Mouse (Mus musculus): ENCODE results near the gene ccdc198.
A peak's percentile ranks its signal among the peaks of the same experiment; 100 is the strongest.
"Not testable (repeated sequence)": the region's sequence is repeated elsewhere in the genome, so short reads cannot be mapped to it uniquely, and the experiment has no call there.

The ccdc198 gene

DNA sequence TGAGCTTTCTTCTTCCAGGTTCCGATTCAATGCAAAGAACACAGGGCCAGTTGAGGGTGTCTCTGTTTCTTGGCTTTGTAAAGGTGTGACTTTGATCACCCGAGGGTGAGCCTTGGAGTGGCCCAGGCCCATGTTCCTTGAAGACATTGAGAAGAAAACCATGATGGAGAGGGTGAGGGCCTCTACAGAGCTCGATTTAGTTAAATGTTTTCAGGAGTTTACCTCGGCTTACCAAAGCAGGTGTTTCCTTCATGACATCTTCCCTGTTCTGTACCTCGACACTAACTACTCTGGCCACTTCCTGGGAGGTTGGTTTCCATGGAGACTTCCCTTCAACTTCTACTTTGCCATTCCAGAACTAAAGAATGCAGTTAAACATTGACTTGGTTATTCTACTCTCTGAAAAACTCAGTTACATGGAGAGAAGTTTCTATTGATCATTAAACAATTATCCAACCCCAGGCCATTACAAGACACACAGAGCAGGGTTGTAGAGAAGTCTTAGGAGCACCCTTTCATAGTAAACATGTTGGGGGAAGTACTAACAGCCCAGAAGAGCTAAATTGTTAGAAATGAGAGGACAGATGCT lies at the start of gene ccdc198:
ccdc198 (minus strand) TSS at position 349 of the 589 bp plus-strand sequence.
- no peak for DNase-seq

DNA sequence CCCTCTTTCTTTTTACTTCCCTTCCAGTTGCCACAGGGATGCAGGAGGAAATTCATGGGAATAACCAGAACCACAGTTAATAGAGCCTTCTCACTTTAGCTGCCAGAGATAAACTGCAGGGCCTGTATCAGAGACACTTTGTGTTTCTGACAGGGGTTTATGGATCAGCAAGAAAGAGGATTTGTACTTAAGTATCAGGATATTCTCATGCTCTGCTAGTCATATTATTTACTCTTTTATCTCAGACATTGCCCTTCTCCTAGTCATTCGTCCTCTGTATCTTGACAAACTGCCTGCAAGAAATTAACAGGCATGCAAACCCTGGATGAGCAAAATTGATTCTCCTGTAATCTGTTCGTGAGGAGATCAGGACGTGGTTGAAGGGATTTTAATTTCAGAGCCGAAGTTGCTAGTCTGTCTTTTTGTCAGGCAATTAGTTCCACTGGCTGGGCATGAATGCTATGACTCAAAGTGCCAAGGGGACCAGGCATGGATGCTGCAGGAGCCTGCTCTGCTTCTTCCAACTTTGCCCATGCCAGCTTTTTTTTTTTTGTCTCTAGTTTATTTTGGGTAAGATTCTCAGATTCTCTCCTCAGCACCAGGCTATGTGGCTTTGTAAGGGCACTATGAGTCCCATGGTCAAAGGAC lies 48.7 kb upstream of the ccdc198 start:
- DNase-seq: no peak

DNA sequence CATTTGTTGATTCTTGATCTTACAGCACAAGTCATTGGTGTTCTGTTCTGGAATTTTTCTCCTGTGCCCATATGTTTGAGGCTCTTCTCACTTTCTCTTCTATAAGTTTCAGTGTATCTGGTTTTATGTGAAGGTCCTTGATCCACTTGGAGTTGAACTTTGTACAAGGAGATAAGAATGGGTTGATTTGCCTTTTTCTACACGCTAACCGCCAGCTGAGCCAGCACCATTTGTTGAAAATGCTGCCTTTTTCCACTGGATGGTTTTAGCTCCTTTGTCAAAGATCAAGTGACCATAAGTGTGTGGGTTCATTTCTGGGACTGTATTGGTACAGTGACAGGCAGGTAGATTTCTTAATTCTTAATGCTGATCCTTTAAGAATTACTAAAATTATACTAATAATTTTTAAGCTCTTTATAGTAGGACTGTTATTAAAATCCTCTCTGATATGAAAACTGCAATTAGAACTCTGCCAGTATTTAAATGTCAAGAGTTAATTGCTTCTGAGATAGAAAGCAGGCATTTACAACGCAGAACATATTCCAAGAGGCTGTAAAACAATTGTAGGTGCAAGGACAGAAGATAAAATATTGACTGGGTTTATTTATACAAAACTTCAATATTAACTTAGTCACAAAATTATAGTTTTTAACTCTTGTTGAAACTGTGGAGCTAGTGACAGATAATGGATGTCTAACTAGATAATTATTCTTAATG lies 44.9 kb upstream of the ccdc198 start:
- DNase-seq: no peak

DNA sequence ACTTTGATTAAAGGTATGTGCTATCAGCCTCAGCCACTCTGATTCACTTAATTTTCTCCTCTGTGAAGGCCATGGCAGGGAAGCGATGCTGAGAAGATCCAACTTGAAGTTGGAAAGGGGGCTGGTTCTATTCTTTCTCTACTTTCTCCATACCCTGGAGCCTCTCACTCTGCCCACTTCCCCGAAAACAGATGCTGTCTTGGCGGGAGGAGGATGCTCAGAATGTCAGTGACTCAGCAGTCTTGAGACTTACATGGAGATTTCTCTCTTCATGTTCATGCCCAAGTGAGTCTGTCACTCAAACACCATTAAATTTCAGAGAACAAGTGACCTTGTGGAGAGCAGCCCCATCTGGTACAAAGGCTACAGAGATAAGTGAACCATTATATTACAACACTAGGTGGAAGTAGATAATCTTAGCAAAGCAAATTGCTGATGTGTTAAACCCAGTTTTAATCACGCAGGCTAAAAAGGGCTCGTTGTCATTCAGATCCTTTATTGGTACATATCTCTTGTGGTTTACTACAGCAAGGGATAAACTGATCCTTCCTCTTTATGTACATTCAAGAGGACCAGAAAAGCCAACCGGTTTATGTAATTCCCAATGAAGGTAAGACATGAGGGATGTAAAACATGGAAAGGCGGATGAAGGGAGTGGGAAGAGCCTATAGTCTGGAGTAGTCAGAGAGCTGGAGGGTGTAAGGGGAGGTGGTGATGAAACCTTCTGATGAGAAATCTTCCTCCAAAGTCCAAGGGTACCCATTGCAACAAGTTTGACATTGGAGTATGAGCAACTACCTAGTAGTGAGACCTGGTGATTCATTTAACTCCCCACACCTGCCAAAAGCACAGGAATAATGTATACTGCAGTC lies 38.7 kb upstream of the ccdc198 start:
- no peak for DNase-seq

DNA sequence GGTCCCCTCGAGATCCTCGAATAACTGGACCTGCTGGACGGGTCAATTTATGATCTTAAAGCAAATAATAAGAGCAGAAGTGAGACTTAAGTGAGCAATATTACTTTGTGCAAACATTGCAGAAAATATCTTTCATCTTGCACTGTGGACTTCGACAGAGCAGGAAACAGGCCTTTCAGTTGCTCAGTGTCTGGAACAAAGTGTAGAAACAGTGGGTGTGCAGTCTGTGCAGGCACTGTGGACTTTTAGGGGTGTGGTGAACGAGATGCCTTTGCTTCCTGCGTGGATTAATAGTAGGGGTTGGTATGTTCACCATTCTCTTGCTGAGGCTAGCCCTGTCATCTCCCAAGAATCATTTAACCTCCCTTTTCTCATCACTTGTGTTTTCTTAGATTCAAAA lies 33.6 kb upstream of the ccdc198 start:
- DNase-seq: no peak

DNA sequence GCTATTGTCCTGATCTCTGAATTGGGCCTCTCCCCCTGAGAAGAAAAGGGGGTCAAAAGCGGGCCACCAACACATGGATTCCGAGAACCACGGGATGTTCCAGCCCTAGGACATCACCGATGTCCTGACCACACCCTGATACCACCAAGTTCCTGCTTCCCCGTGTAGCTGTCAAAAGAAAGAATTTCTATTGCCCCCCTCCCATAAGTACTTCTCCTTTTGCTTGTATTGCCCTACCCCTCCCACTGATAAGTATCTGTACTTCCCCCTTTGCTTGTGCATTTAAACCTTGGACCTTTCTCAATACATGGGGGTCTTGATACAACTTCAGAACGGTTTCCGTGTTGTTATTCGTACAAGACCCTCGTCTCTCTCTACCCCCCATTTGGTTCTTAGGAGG lies 33.2 kb upstream of the ccdc198 start:
- DNase-seq: not testable (repeated sequence)

DNA sequence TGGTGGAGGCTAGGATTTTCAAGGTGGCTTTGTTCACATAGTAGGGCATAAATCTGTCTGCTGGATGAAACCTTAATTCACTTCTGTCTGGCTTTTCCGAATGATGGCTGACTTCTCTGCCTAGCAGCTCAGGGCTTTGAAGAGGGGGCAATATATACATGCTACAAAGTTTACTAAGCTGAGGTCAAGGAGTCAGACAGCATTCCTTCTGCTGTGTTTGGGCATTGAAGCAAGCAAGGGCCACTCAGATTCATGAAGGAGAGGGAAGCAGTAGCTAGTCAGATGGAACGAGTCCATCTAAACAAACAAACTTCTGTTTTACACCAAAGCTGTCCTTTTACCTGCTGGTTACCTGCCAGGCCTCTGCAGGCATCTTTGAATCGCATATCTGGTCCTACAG lies 32.4 kb upstream of the ccdc198 start:
- DNase-seq: no peak

DNA sequence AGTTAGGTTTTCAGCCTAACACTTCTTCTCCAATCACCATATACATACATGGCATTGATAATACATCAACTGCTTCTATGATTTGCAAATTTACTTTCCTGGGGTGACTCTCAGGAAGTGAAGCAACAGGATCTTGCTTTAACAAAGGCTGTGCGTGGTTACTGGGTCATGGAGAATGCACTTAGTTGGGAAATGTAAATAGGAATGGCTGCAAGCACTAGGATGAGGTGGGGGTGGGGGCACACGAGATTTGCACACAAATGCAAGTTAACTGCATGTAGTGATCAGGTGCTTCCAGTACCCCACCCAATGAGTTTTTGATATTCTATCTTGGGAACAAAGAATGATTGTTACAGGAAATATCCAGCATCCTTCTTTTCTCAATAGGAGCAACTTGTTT lies 30.1 kb upstream of the ccdc198 start:
- no peak for DNase-seq

DNA sequence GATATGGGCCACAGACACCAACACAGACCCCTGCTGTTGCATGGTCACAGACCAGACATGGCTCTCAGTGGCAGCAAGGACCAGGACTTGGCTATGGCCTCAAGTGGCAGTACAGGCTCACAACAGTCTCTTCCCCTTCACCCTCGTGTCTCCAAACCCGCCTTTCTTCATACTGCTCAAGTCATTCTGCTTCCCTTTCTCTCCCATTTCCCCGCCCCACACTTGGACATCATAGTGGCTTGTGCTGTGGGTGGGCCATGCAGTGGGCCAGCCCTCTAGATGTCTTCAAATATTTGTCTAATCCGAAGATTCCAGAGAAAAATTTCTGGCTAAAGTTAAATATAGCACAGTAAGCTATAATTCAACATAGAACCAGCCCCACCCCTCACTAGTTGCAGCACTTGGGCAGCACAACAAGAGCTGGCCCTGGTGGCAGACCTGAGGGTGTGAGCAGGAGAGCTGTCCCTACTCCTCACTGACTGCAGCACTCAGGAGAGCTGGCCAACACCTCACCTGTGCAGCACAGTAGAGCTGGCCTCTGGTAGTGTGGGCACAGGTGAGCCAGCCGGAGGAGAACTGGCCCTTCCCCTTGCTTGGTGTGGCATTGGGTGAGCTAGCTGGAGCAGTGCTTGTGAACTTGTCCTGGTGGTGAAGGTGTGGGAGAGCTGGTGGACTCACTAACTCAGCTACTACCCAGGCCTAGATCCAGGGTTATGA lies 20.2 kb upstream of the ccdc198 start:
- no peak for DNase-seq

DNA sequence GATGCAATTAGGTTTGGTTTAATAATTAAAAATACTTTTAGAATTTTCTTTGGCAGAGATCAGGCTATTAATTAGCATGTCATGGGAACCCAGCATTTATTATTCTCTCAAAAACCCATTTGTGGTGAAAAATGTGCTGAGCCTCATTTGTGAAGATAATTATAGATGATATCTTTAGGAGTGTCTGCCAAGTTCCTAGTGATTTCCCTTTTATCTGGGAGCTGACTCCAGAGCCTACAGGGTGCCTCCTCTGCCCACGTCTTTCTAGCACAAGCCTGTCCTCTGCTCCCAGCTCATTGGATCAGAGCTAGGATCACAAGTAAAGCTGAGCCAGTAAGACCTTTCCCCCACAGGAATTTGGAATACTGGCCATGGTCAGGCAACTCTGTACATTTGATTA lies 3.8 kb downstream of the ccdc198 start:
- DNase-seq: no peak

DNA sequence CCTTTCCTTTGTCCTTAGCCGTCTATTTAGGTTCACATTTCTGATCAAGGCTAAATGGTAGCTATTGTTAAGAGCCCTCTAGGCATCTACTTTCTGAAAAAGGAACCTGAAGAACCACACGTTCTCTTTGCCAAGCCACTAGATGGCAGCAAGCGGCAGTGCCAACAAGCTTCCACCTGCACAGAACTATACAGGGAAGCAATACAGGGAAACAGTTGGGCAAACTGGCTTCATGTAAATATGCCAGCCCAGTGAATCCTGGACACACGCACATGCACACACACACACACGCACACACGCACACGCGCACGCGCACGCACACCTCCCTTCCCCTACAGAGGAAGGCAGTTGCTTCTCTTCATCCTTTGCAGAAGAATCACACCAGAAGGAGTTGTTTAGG lies 7.1 kb downstream of the ccdc198 start:
- peak; percentile 70 for DNase-seq

DNA sequence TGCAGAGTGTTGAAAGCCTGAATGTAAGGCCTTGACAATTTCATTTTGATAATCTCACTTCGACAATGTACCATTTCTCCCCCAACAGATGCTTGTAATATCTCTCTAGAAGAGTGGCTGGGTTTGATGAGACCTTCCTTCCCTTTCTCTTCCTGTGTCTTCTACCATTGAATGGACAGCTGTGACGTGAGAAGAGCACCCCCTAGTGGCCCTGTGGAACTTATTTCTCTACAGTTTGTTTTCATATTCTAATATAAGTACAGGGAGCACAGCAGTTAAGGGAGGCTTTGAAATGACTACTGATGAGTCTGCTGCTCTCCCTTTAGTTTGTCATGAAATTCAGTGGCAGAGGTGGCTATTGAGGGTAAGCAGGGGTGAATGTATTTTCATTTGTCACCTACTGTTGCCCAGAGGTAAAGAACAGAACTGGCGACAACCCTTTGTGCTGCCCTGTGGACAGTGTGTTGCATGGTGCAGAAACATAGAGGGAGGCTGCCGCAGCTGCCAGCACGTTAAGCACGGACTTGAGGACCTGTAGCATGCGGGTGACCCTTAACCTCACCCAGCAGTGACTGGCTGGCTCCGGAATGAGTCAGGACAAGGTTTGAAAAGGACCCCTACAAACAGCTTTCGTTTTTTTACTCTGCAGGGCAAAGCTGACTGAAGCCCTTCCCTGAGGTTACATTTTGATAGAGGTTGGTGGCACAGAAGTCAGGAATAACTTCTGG lies 10.3 kb downstream of the ccdc198 start:
- DNase-seq: peak; percentile 76

DNA sequence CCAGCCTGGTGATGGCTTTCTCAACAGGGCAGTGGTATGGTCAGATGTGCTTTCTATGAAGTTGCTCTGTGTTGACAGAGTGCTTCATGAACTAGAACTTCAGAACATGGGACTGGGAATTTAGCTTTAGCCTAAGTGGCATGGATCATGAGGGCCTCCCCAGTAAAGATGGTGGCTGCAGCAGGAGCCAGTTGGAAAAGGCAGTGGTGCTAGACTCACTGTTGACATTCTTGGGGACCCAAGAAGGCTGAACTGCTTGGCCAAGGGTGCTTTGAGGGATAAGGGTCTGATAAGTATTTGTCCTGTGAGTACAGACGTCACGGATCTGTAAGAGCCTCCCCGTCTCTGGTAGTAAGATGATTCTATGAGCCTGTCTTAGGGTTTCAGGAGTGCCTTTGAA lies 13.4 kb downstream of the ccdc198 start:
- DNase-seq: no peak

DNA sequence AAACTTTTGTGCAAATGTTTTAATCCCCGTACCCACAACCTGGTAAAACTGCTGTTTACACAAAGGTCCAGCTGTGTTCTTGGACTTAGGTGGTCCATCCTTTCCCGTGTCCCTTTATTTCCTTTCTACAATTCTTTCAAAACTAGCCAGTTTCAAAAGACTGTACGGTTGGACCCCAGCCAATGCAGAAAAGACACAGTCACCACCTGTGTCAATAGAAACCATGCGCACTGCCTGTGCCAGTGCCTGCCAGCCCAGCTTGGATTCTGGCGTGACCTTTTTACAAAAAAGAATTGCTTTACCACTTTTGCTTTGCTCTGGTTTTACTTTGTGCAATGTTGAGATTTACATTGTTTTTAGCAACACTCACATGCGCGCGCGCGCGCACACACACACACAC lies 18.3 kb downstream of the ccdc198 start:
- DNase-seq: no peak

DNA sequence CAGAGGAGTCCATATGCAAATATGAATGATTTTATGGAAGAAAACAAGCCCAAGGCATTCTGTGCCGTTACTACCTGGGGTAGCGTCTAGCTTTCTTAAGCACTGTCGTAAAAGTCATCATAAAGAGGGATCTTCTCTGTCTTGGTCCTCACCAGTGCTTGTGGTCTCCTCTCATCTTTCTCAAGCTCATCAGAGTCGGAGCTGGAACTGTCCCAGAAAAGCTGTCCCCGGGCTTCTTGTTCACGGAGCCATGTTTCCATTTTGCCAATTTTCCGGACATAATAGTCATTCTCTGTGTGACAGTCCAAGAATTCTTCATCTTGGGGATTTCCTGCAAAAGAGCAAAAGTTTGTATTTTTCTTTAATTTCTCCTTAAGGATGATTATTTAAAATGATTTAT lies 18.8 kb downstream of the ccdc198 start:
- DNase-seq: no peak

DNA sequence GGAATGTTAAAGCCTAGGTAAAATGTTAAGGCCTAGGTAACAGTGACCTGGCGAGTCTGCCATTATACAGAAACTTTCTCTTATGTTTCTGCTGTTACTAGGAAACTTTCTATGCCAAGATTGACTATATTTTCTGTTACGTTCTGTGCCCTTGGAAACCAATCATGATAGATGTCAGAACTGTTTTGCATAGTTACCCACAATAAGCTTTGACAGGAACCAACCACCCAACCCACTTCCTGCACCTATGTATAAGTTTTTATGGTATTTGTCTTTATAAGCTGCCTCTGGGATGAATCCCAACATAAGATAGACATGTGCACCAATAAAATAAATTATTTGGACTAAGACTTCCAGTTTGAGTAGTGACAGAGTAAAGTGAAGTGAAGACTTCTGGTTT lies 23.5 kb downstream of the ccdc198 start:
- DNase-seq: no peak

DNA sequence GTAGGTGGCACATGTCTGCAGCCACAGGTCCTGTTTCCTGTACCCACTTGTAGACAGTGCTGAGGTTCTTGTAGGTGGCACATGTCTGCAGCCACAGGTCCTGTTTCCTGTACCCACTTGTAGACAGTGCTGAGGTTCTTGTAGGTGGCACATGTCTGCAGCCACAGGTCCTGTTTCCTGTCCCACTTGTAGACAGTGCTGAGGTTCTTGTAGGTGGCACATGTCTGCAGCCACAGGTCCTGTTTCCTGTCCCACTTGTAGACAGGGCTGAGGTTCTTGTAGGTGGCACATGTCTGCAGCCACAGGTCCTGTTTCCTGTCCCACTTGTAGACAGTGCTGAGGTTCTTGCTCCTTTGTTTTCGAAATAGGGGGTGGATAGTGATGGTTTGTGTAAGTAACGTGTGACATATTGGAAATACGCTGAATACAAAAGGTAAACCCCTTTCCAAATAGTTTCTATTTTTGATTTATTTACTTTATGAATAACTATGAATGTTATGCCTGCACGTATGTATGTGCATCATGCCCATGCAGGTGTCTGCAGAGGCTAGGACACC lies 25.7 kb downstream of the ccdc198 start:
- DNase-seq: peak; percentile 17

DNA sequence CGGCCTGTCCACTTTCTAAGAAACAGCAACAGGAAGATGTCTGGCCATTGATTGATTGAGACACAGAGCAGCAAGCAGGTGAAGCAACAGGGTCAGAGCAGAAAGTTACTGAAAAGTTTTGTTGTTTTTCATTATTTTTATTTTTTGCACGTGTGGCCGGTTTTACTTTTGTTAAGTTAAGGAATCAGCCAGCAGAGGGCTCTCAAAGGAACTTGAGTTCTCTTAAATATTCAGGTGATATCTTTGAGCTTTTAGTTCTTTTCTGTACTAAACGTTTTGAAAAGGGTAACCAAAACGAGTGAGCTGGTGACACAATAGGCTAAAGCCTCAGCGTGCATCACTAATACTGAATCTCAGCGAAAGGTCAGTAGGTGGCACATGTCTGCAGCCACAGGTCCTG lies 26.6 kb downstream of the ccdc198 start:
- no peak for DNase-seq

DNA sequence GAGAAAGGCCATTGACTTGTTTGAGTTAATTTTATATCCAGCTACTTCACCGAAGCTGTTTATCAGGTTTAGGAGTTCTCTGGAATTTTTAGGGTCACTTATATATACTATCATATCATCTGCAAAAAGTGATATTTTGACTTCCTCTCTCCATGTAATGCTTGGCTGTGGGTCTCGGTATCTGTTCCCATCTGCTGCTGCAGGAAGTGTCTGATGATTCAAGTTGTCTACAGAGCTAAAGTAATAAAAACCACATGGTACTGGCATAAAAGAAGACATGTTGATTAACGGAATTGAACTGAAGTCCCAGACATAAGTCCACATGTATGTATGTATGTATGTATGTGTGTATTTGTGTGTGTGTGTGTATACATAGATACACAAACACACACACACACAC lies 35.1 kb downstream of the ccdc198 start:
- DNase-seq: not testable (repeated sequence)

DNA sequence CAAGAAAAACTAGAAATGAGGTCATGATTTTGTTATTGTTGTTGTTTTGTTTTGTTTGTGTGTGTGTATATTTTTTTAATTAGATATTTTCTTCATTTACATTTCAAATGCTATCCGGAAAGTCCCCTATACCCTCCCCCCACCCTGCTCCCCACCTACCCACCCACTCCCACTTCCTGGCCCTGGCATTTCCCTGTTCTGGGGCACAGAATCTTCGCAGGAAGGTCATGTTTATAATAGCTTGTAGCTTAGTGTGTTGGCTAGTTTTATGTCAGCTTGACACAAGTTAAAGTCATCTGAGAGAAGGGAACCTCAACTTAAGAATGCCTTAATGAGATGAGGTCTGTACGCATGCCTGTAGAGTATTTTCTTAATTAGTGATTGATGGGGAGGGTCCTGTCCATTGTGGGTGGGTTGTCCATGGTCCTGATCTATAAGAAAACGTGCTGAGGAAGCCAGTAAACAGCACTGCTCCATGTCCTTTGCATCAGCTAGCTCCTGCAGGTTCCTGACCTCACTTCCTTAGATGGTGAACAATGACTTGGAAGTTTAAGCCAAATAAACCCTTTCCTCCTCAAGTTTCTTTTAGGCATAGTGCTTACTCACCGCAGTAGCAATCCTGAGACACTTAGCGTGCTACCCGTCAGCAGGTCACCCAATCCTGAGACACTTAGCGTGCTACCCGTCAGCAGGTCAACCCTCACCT lies 44.0 kb downstream of the ccdc198 start:
- DNase-seq: no peak

DNA sequence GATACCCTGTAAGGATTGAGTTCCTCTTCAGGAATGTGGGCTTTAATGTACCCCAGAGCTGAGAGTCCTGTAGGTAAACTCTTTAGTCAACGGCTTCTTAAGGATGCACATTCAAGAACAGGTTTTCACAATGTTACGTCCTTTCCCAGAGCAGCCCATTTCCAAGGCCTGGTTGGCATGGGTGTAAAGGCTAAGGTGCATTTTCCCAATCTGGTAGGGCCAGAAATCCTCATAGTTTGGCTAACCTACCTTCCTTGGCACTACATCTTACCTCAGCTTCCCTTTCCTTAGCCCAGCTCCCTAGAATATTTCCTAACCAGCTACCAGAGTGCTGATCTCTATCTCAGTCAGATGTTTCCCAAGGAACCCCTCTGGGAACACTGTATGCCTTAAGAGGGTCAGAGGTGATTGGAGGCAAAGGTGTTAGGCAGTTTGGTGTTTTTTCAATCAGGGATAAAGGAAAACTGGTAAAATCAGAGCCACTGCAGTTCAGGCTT lies 48.2 kb downstream of the ccdc198 start:
- DNase-seq: no peak

All from thymus, postnatal 4 days (tissue).